Mouse (Mus musculus) heart, postnatal 0 days (tissue): ENCODE data around the gene Shisa9.

Source experiments
- CTCF ChIP-seq: IDR thresholded peaks from 2 replicates; pipeline ENCODE4 v1.5.1; 2016; ENCODE audit warnings: antibody characterized with exemption, control low read depth, low read depth
- EP300 ChIP-seq: IDR thresholded peaks from 2 replicates; pipeline ENCODE4 v1.6.1; 2016; ENCODE audit warnings: antibody characterized with exemption, low read depth

GRCm38 (mm10) chr16:11966041-11966440, 17.9 kb upstream of the Shisa9 start:
- TF ChIP-seq CTCF (no peak), EP300 (no peak)
